Mouse (Mus musculus): ENCODE data around the gene Slc13a5. TPM values are rescaled to one million over a fixed set of nuclear protein-coding genes. Genes with fewer than 3 reads are reported as not detected.

The Slc13a5 gene
- polyA plus RNA-seq, 1 experiment from 2014 or later, result 0.05 TPM

- H3K4me2 ChIP-seq, result no peak overlapping the region
- no peak overlapping the region for H3K4me3 ChIP-seq
- WGBS, result 62% methylated on average over 6 of the region's 6 CpGs
- H3K4me1 ChIP-seq, result no peaks in the 10 kb centered on the region
- no peak for ATAC-seq (ENCODE audit: borderline replicate concordance, extremely low read depth, low FRiP score, low TSS enrichment)
- H3K9ac ChIP-seq, result no peak overlapping the region
- H3K27ac ChIP-seq, result no peak overlapping the region
- no peaks in the 10 kb centered on the region for H3K9me3 ChIP-seq
- H3K36me3 ChIP-seq, result no peaks in the 10 kb centered on the region
- H3K27me3 ChIP-seq, result no peaks in the 10 kb centered on the region
Observed at GRCm38 (mm10) chr11:72285971-72286480, 19.0 kb upstream of the Slc13a5 start.

- H3K4me1 ChIP-seq, result no peaks in the 10 kb centered on the region
- no peak overlapping the region for H3K27ac ChIP-seq
- no peak overlapping the region for H3K9ac ChIP-seq
- H3K27me3 ChIP-seq, result no peaks in the 10 kb centered on the region
- H3K4me2 ChIP-seq, result no peak overlapping the region
- H3K9me3 ChIP-seq, result no peaks in the 10 kb centered on the region
- H3K36me3 ChIP-seq, result no peaks in the 10 kb centered on the region
- no peak for ATAC-seq (ENCODE audit: borderline replicate concordance, extremely low read depth, low FRiP score, low TSS enrichment)
- WGBS, result 76% methylated on average over 14 of the region's 14 CpGs
- H3K4me3 ChIP-seq, result no peak overlapping the region
Observed at GRCm38 (mm10) chr11:72284532-72285182, 17.6 kb upstream of the Slc13a5 start.

DNA sequence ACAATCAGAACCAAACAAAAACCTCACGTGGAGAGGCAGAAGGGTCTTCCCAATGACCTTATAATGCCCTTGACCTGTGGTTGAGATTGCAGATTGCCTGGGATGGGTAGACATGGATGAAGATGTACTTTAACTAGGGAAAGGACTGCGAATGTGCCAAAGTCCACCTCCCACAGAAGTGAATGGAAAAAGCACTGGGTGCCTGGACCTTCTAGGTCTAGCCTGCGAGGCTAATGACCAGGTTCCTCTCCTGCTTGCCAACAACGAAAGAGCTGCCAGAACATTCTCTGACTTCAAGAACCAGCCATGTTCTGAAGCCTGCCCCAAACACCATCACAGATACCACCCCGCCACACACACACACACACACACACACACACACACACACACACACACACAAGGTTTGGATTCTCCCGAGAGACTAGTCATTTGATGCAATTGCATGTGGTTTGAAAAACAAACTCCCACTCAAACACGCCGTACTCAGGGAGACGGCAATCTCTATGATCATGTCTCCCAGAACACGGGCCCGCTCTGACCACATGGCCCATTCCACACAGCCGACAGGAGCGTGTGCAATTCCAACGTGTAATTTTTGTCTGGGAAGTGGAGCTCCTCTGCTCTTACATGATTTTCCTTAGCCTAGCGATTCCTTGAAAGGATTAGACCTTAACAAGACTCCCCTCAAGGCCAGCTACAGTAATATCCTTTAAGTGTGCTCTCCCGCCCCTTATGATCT lies 16.6 kb upstream of the Slc13a5 start:
- H3K9ac ChIP-seq, result no peak overlapping the region
- H3K4me1 ChIP-seq, result no peaks in the 10 kb centered on the region
- no peak overlapping the region for H3K27ac ChIP-seq
- H3K9me3 ChIP-seq, result no peaks in the 10 kb centered on the region
- H3K27me3 ChIP-seq, result no peaks in the 10 kb centered on the region
- WGBS, result 83% methylated on average over 16 of the region's 16 CpGs
- no peak for ATAC-seq (ENCODE audit: borderline replicate concordance, extremely low read depth, low FRiP score, low TSS enrichment)
- no peak overlapping the region for H3K4me2 ChIP-seq
- no peaks in the 10 kb centered on the region for H3K36me3 ChIP-seq
- no peak overlapping the region for H3K4me3 ChIP-seq

- H3K4me1 ChIP-seq, result no peaks in the 10 kb centered on the region
- H3K9me3 ChIP-seq, result no peaks in the 10 kb centered on the region
- H3K36me3 ChIP-seq, result no peaks in the 10 kb centered on the region
- 48% methylated on average over 5 of the region's 5 CpGs for WGBS
- ATAC-seq (ENCODE audit: borderline replicate concordance, extremely low read depth, low FRiP score, low TSS enrichment), result no peak
- H3K9ac ChIP-seq, result no peak overlapping the region
- H3K27ac ChIP-seq, result no peak overlapping the region
- H3K4me2 ChIP-seq, result no peak overlapping the region
- no peak overlapping the region for H3K4me3 ChIP-seq
- H3K27me3 ChIP-seq, result no peaks in the 10 kb centered on the region
Observed at GRCm38 (mm10) chr11:72281852-72282400, 14.9 kb upstream of the Slc13a5 start.

DNA sequence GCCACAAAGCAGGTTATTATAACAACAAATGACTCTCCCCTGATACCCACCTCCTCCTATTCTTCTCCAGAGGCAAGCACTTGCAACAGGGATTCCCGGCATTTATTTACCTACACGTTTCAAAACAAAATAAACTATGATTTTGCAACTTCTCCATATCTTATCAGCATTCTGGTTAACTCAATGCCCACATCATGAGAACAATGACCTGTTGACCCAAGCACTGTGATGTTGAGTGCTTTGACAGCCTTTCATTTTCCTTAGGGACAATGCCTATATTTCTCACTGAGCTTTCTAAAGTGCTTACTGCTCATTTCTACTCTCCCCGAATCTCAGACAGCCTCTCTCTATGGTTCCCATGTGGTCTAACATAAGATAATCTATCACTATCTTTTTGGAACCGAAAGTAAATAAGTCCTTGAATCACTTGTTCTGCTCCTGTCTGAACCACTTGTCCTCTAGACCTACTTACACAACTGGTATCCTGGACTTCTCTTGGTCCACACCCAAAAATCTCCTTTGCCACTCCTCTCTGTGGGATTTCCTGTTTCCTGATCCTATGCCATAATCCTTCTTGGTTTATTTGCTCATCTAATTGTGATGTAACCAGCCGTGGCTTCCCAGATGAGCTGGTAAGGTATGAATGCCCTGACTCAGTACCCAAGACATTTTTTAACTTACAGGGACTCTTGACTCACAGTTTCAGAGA lies 14.3 kb upstream of the Slc13a5 start:
- H3K27ac ChIP-seq, result no peak overlapping the region
- H3K4me2 ChIP-seq, result no peak overlapping the region
- H3K27me3 ChIP-seq, result no peaks in the 10 kb centered on the region
- H3K4me3 ChIP-seq, result no peak overlapping the region
- no peaks in the 10 kb centered on the region for H3K4me1 ChIP-seq
- no peaks in the 10 kb centered on the region for H3K9me3 ChIP-seq
- no peak overlapping the region for H3K9ac ChIP-seq
- no peaks in the 10 kb centered on the region for H3K36me3 ChIP-seq
- 57% methylated on average over 5 of the region's 5 CpGs for WGBS
- ATAC-seq (ENCODE audit: borderline replicate concordance, extremely low read depth, low FRiP score, low TSS enrichment), result no peak

DNA sequence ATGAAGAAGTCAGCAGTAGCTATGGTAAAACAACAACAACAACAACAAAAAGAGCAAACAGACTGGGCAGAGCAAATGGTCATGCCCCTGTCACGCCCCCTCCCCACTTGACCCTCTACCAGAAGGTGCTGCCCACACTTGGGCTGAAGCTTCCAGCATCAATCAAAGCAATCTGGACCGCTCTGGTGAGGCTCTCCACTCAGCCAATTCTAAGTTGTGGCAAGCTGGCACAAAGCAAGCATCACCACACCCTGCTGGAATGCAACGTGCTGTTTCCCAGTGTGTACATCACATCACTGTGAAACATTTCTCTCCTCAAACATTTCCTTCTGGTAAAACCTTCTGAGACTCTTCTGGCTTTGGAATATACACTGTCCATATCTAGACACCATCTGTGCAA lies 6.3 kb upstream of the Slc13a5 start:
- Histone ChIP-seq H3K4me1 (no peaks in the 10 kb centered on the region), H3K27me3 (peaks cover 4% of the 10 kb centered on the region; the same call in 1 of the 2 replicates), H3K27ac (no peak overlapping the region), H3K36me3 (no peaks in the 10 kb centered on the region), H3K4me3 (no peak overlapping the region), H3K9ac (no peak overlapping the region), H3K9me3 (no peaks in the 10 kb centered on the region), H3K4me2 (no peak overlapping the region)
- ATAC-seq (ENCODE audit: borderline replicate concordance, extremely low read depth, low FRiP score, low TSS enrichment), result no peak
- 38% methylated on average over 3 of the region's 3 CpGs for WGBS

DNA sequence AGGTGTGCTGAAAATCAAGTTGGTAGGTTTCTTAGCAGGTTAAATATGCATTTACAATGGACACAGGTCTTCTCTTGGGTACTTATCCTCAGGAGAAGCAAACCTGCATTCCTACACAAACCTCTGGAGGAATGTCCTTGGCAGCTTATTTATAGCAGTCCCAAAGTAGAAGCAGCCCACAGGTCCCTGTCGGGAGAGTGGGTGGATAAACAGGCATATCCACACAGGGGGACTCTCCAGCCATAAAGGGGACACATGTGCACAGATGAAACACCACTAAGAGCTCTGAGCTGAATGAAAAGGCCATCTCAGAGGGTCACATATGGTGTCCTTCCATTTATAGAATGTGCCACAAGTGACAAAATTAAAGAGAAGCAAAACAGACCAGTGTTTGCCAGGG lies 4.7 kb upstream of the Slc13a5 start:
- no peak overlapping the region for H3K4me3 ChIP-seq
- peaks cover 20% of the 10 kb centered on the region for H3K27me3 ChIP-seq
- 46% methylated on average over 1 of the region's 1 CpGs for WGBS
- no peaks in the 10 kb centered on the region for H3K9me3 ChIP-seq
- no peak overlapping the region for H3K9ac ChIP-seq
- ATAC-seq (ENCODE audit: borderline replicate concordance, extremely low read depth, low FRiP score, low TSS enrichment), result no peak
- H3K4me1 ChIP-seq, result peaks cover 2% of the 10 kb centered on the region; the same call in 1 of the 2 replicates
- H3K27ac ChIP-seq, result no peak overlapping the region
- H3K36me3 ChIP-seq, result no peaks in the 10 kb centered on the region
- H3K4me2 ChIP-seq, result no peak overlapping the region

GRCm38 (mm10) chr11:72266207-72266959 lies 639 bp downstream of the Slc13a5 start:
- Histone ChIP-seq H3K27ac (no peak overlapping the region), H3K4me3 (peak overlapping the region; percentile 38), H3K4me2 (peak overlapping the region; percentile 81), H3K36me3 (no peaks in the 10 kb centered on the region), H3K9ac (peak overlapping the region; percentile 25; the same call in 1 of the 2 replicates), H3K27me3 (peaks cover 48% of the 10 kb centered on the region), H3K4me1 (peaks cover 14% of the 10 kb centered on the region), H3K9me3 (no peaks in the 10 kb centered on the region)
- WGBS, result 2% methylated on average over 46 of the region's 46 CpGs
- peak; percentile 84 for ATAC-seq (ENCODE audit: borderline replicate concordance, extremely low read depth, low FRiP score, low TSS enrichment)

- Histone ChIP-seq H3K4me1 (peaks cover 14% of the 10 kb centered on the region), H3K4me2 (peak overlapping the region; percentile 81; the same call in 1 of the 2 replicates), H3K4me3 (no peak overlapping the region), H3K9ac (no peak overlapping the region), H3K27ac (no peak overlapping the region), H3K36me3 (no peaks in the 10 kb centered on the region), H3K27me3 (peaks cover 48% of the 10 kb centered on the region), H3K9me3 (no peaks in the 10 kb centered on the region)
- 6% methylated on average over 11 of the region's 11 CpGs for WGBS
- ATAC-seq (ENCODE audit: borderline replicate concordance, extremely low read depth, low FRiP score, low TSS enrichment), result no peak
Observed at GRCm38 (mm10) chr11:72265483-72265882, 1.5 kb downstream of the Slc13a5 start.

- H3K27me3 ChIP-seq, result no peaks in the 10 kb centered on the region
- no peaks in the 10 kb centered on the region for H3K9me3 ChIP-seq
- WGBS, result 51% methylated on average over 2 of the region's 2 CpGs
- no peak overlapping the region for H3K9ac ChIP-seq
- H3K4me1 ChIP-seq, result no peaks in the 10 kb centered on the region
- H3K4me3 ChIP-seq, result no peak overlapping the region
- no peak overlapping the region for H3K4me2 ChIP-seq
- no peak for ATAC-seq (ENCODE audit: borderline replicate concordance, extremely low read depth, low FRiP score, low TSS enrichment)
- no peak overlapping the region for H3K27ac ChIP-seq
- H3K36me3 ChIP-seq, result no peaks in the 10 kb centered on the region
Observed at GRCm38 (mm10) chr11:72256441-72256840, 10.6 kb downstream of the Slc13a5 start.

DNA sequence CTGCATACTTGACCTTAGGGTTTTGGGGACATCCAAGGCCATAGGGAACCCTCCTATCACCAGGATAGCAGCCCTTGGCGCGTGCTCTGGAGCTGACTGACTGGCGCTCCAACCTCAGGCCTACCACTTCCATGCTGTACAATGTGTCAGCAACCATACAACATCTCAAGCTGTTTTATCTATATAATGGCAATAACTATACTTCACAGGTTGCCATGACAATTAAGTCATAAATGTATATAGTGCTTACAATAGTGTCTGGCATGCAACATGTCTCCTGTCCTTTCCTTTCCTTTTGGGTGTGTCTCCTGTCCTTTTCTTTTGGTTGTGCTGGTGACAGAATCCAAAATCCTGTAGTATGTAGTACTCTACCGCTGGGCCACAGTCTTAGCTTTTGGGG lies 11.4 kb downstream of the Slc13a5 start:
- no peaks in the 10 kb centered on the region for H3K36me3 ChIP-seq
- H3K9ac ChIP-seq, result no peak overlapping the region
- H3K4me2 ChIP-seq, result no peak overlapping the region
- H3K4me3 ChIP-seq, result no peak overlapping the region
- H3K27ac ChIP-seq, result no peak overlapping the region
- 84% methylated on average over 4 of the region's 4 CpGs for WGBS
- H3K27me3 ChIP-seq, result no peaks in the 10 kb centered on the region
- H3K9me3 ChIP-seq, result no peaks in the 10 kb centered on the region
- no peak for ATAC-seq (ENCODE audit: borderline replicate concordance, extremely low read depth, low FRiP score, low TSS enrichment)
- H3K4me1 ChIP-seq, result no peaks in the 10 kb centered on the region

All from lung, embryonic 15.5 days (tissue).